Mouse (Mus musculus) brain, embryonic 14.5 days (tissue): ENCODE results near the gene St6galnac6. TPM values are rescaled to one million over a fixed set of nuclear protein-coding genes. Genes with fewer than 3 reads are reported as not detected.
A peak's percentile ranks its signal among the peaks of the same experiment; 100 is the strongest.

ENCODE experiments used
- DNase-seq: peaks from one replicate; pipeline ENCODE4 v3.0.0-alpha.2; 2011; ENCODE audit warnings: low read depth
- CTCF ChIP-seq: fragments of 200-500 bp; IDR thresholded peaks from 2 replicates; pipeline ENCODE4 v1.5.1; 2012; ENCODE audit warnings: inconsistent platforms, mild to moderate bottlenecking, moderate library complexity, borderline replicate concordance; ENCODE audit not compliant: insufficient read depth, insufficient read length; ENCODE audit errors: extremely low read depth
- POLR2A ChIP-seq: fragments of 200-500 bp; IDR thresholded peaks from 2 replicates; pipeline ENCODE4 v1.6.1; 2012; ENCODE audit warnings: mild to moderate bottlenecking, inconsistent platforms, borderline replicate concordance; ENCODE audit not compliant: poor library complexity, insufficient read depth, insufficient read length, severe bottlenecking; ENCODE audit errors: extremely low read depth
- polyA plus RNA-seq: library from polyadenylated mRNA; depleted of rRNA; stranded (reverse); fragments of >200 nt; gene quantifications from 2 replicates; pipeline ENCODE4 v1.2.3, GENCODE M21; 2012; rRNA removed

The St6galnac6 gene
- polyA plus RNA-seq = 16.2 and 22.6 TPM in 2 replicates

GRCm38 (mm10) chr2:32599409-32599808 is at the start of gene St6galnac6:
Gene St6galnac6 (plus strand): TSS chr2:32599709.
- no peak for TF ChIP-seq CTCF
- no peak for TF ChIP-seq POLR2A

GRCm38 (mm10) chr2:32549764-32550163 is 49.7 kb upstream of the St6galnac6 start:
- DNase-seq = no peak
- TF ChIP-seq CTCF = no peak
- TF ChIP-seq POLR2A = no peak

More at GRCm38 (mm10) chr2:32599409-32599808, at the start of gene St6galnac6:
- no peak for DNase-seq

- no peak for TF ChIP-seq CTCF
- TF ChIP-seq POLR2A = no peak
- no peak for DNase-seq
These were observed 48.3 kb upstream of the St6galnac6 start for GRCm38 (mm10) chr2:32551236-32551635.

- TF ChIP-seq POLR2A (no peak), CTCF (no peak)
- no peak for DNase-seq
These were observed 45.8 kb upstream of the St6galnac6 start for GRCm38 (mm10) chr2:32553592-32554148.

- TF ChIP-seq CTCF = no peak
- TF ChIP-seq POLR2A = no peak
These were observed 44.0 kb upstream of the St6galnac6 start for GRCm38 (mm10) chr2:32555484-32555883.

GRCm38 (mm10) chr2:32556019-32556418 is 43.5 kb upstream of the St6galnac6 start:
- no peak for TF ChIP-seq POLR2A
- no peak for TF ChIP-seq CTCF
- DNase-seq = no peak

More at GRCm38 (mm10) chr2:32555484-32555883, 44.0 kb upstream of the St6galnac6 start:
- peak; percentile 29 for DNase-seq

- peak; percentile 91 for DNase-seq
- TF ChIP-seq CTCF (no peak), POLR2A (no peak)
These were observed 39.9 kb upstream of the St6galnac6 start for GRCm38 (mm10) chr2:32559570-32559969.

- peak; percentile 90 for TF ChIP-seq CTCF
- no peak for TF ChIP-seq POLR2A
- peak; percentile 83 for DNase-seq
These were observed 32.9 kb upstream of the St6galnac6 start for GRCm38 (mm10) chr2:32566536-32567063.

- no peak for DNase-seq
- no peak for TF ChIP-seq CTCF
- no peak for TF ChIP-seq POLR2A
These were observed 31.4 kb upstream of the St6galnac6 start for GRCm38 (mm10) chr2:32568149-32568548.

- TF ChIP-seq CTCF = no peak
- no peak for TF ChIP-seq POLR2A
- DNase-seq = no peak
These were observed 30.6 kb upstream of the St6galnac6 start for GRCm38 (mm10) chr2:32568941-32569340.

- TF ChIP-seq CTCF (no peak), POLR2A (peak; percentile 67; the same call in 1 of the 2 replicates)
- DNase-seq = peak; percentile 97
These were observed 28.6 kb upstream of the St6galnac6 start, which contains the start of gene Dpm2 for GRCm38 (mm10) chr2:32570698-32571494. Gene Dpm2 (plus strand): TSS chr2:32570858.

- DNase-seq = no peak
- TF ChIP-seq POLR2A = no peak
- no peak for TF ChIP-seq CTCF
These were observed 27.3 kb upstream of the St6galnac6 start for GRCm38 (mm10) chr2:32572196-32572595.

GRCm38 (mm10) chr2:32574497-32574896 is 25.0 kb upstream of the St6galnac6 start, which contains the start of gene Pip5kl1:
Gene Pip5kl1 (plus strand): TSS chr2:32574797.
- TF ChIP-seq CTCF (no peak), POLR2A (no peak)
- DNase-seq = no peak
